Mouse (Mus musculus): Measurements from ENCODE around the gene Pcgf3.

DNA sequence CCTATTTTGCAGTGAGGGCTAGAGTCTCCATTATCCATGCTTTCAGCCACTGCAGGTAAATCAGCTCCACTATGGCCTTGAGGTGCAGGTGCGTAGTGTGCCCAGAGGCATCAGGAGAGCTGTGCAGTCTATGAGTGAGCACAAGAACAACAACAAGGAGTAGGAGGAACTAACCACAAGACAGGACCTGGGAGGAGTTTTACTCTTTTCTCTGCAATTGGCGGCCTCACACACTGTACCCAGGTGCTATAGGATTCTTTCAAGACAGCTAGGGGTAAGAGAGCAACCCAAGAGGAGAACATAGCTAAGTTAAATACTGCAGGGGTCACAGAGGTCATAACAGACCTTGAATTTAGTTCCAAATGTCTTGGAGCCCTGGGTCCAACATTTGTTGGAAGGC, 2.3 kb upstream of the Pcgf3 start:
- TF ChIP-seq CTCF (IDR thresholded peaks at IDR 0.05; ENCODE audit: low read depth) (no peak), EP300 (optimal IDR thresholded peaks at IDR 0.05) (no peak)
